Mouse (Mus musculus) liver, adult (tissue): ENCODE measurements around the gene Iqschfp.

ENCODE experiments used
- GATA4 ChIP-seq: IDR thresholded peaks from 2 replicates; pipeline ENCODE4 v1.6.1; 2014; ENCODE audit warnings: mild to moderate bottlenecking, low read length; ENCODE audit not compliant: insufficient replicate concordance

Gene Iqschfp

DNA sequence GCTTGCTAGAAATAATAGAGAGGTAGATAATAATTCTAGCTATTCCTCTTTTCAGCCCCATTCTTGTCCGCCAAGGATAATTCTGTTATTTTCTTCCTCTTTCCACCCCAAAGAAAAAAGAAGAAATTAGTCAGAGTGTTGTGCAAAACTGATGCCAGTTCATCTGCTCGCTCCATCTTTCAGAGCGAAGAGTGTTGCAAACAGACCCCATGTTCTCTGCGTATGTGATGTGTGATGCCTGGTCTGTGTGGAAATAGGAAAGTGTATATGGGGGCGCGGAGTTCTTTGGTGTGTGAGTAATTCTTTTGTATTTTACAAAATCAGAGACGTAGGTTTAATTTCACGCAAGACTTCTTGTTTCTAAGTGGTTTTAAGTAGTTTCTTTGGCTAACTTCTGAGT lies 39.1 kb downstream of the Iqschfp start:
- TF ChIP-seq GATA4 = no peak

DNA sequence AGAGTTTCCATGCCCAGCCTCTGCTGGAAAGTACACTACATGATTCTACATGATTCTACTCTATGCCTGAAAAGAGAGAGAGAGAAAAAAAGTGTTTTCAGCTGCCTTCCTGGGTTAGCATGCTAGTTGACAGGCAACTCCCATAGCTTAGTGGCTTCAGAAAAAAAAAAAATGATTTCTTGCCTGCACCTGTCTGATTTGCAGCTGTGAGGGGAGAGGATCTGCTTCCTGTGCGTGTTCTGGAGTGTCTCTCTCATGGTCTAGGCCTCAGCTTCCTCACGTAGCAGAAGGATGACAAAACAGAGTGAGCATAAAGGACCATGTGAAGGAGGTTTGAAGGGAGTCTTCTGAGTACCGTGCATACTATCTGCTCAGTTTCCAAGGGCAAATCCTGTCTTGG lies 39.9 kb downstream of the Iqschfp start:
- no peak for TF ChIP-seq GATA4

- TF ChIP-seq GATA4 = no peak
These were observed 43.8 kb downstream of the Iqschfp start for GRCm38 (mm10) chr3:67935829-67936228.

- TF ChIP-seq GATA4 = no peak
These were observed 55.0 kb downstream of the Iqschfp start for GRCm38 (mm10) chr3:67947000-67947399.

- no peak for TF ChIP-seq GATA4
These were observed 60.5 kb downstream of the Iqschfp start for GRCm38 (mm10) chr3:67952517-67952940.

- no peak for TF ChIP-seq GATA4
These were observed 62.5 kb downstream of the Iqschfp start for GRCm38 (mm10) chr3:67954459-67955065.

- TF ChIP-seq GATA4 = no peak
These were observed 67.6 kb downstream of the Iqschfp start for GRCm38 (mm10) chr3:67959672-67960071.

DNA sequence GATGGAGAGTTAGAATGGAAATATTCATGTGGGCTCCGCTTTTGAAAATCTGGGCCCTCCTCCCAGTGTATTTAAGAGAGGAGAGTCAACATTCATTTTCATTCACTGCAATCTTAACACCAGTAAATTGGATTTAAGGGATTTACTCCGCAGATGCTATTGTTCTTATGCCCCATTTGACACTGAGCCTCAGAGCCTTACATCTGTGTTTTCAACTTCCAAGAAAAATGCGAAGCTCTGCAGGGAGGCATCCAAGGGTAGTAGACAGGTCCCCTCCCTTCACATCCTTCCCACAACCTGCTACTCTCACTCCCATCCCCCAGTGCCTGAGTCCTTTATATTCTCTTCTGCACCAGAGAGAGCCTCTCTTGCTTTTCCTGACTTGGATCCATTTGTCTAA lies 68.1 kb downstream of the Iqschfp start:
- TF ChIP-seq GATA4 = no peak

- no peak for TF ChIP-seq GATA4
These were observed 68.7 kb downstream of the Iqschfp start for GRCm38 (mm10) chr3:67960727-67961126.

- TF ChIP-seq GATA4 = no peak
These were observed 70.1 kb downstream of the Iqschfp start for GRCm38 (mm10) chr3:67961934-67962639.

DNA sequence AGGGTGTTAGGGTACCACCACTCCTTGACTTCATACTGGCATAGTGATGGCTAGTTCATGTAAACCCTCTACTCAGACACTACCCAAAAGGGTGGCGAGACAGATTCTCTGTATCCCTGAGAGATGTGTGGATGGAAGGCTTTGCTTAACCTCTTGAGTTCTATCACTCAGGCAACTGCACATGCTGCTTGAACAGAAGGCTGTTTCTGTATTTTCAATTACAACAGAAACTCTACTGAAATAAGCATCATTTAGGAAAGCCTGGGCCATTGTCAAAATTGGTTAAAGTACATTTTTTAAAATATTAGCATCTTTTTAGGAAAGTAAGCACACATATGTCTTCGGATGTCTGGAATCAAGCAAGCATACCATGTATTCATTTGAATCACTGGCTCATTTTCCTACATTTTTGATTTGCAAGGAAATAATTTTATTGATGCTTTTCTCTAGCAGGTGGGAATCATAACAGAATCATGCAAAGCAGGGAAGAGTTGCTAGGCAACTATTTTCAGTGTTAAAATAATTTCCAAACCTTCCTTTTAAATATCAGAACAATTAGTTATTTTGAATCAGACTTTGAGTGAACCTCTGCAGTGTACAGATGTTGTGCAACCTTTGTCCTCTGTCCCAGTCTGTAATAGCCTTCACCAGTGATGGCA lies 82.4 kb downstream of the Iqschfp start:
- TF ChIP-seq GATA4 = no peak

- TF ChIP-seq GATA4 = no peak
These were observed 88.0 kb downstream of the Iqschfp start for GRCm38 (mm10) chr3:67980006-67980405.

- no peak for TF ChIP-seq GATA4
These were observed 91.3 kb downstream of the Iqschfp start for GRCm38 (mm10) chr3:67983329-67983728.

DNA sequence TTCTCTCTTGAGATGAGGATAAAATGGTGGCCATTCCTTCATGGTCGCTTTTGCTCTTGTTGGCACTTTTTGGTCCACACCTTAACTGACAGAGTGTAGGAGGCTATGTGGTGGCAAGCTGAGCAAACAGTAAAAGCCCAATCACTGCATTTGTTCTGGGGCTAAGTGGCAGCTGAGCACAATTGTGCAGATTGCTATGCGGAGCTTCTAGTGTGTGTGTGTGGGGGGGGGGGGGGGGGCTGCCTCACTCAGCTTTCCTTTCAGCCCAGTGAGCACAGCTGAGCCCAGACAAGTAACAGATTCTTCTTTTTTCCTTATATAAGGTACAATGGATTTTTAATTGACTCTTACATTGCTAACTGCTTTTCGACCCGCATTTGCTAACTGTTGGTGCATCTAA lies 110.4 kb downstream of the Iqschfp start:
- no peak for TF ChIP-seq GATA4

DNA sequence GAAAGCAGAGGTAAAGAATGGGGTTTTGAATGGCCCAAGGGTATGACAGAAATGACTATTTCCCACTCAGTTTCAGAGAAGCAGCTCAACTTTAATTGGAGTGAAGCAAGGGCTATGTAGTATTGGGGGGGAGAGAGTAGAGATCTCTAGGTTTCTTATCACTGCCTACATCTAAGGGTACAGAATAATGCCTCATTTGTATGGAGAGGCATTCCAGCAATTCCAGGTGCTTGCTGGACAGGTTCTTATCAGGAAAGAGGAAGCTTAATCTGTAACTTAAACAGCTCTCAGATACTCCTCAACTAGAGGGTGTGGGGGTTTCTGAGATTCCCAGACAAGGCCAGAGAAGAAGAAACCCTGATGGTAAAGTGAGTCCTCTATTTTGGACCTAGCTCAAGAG lies 120.3 kb downstream of the Iqschfp start:
- TF ChIP-seq GATA4 = no peak

DNA sequence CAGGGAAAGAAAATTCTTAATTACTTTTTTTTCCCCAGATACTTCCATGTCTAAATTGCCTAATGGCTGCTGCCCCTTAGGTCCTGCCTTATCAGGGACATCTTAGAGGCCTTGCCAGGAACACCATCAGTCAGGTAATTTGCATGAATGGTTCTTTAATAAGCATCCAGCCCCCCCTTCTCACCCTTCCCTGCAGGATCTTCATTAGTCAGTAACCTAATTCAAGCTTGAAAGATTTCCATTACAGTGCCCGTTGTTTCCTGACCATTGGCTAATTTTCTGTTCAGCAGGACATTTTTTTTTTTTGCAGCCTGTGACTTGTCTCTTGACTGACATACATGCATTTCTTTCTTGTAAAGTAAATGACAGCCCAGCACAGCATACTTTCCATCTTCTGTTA lies 123.8 kb downstream of the Iqschfp start:
- no peak for TF ChIP-seq GATA4

- TF ChIP-seq GATA4 = no peak
These were observed 127.4 kb downstream of the Iqschfp start for GRCm38 (mm10) chr3:68019401-68019800.

GRCm38 (mm10) chr3:68036097-68036496 lies 144.1 kb downstream of the Iqschfp start:
- TF ChIP-seq GATA4 = no peak
